Mouse (Mus musculus): ENCODE measurements around the gene Kbtbd7.
"Not testable (repeated sequence)": the region's sequence is repeated elsewhere in the genome, so short reads cannot be mapped to it uniquely, and the experiment has no call there.

Kbtbd7 gene

DNA sequence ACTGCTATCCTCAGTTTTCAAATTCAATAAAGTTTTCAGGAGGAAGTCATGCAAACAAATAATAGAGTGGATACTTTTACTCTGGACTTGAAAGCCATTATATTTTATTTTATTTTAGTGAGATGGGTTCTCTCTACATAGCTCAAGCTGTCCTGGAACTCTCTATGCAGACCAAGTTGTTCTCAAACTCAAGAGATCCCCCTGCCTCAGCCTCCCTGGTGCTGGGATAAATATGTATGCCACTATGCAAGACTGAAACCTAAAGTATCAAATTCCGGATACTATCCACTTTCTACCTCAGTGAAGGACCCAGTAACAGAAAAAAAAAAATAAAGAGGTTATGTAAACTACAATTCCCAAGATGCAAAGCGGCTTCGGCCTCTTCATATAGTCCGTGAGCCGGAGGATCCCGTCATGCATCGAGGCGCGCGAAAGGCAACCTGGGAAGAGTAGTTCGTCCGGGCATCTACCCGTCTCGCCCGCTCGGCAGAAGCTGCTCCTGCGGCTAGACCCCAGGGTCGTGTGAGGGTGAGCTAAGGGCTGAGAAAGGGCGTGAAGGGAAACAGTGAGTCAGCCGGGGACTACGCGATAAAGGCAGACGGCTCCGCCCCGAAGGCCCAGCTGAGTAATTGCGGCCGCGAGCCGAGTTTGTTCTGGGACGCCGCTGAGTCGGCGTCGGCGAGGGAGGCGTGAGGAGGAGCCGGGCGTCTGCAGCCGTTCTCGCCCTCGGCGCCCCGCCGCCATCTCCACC lies at the start of gene Kbtbd7:
Gene Kbtbd7, plus strand, starts transcription at position 533 of the 751 bp plus-strand sequence.
- peak; percentile 94 for DNase-seq (ENCODE audit: low read depth, low spot score)

DNA sequence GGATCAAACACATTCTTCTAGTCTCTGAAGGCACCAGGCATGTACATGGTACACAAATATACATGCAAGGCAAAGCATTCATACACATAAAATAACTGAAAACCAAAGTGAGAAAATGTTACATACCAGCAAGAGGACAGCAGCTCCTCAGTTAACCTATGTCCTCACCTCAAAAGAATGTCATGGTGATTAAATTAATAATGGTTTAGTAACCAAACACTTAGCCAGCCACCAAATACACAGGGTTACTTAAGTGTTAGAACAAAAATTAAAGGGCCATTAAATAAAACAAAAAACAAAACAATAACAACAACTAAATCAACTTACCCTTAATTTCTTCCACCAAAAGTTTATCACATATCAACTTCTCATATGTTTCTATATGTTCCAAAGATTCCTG lies 49.3 kb upstream of the Kbtbd7 start:
- DNase-seq (ENCODE audit: low read depth, low spot score): no peak

DNA sequence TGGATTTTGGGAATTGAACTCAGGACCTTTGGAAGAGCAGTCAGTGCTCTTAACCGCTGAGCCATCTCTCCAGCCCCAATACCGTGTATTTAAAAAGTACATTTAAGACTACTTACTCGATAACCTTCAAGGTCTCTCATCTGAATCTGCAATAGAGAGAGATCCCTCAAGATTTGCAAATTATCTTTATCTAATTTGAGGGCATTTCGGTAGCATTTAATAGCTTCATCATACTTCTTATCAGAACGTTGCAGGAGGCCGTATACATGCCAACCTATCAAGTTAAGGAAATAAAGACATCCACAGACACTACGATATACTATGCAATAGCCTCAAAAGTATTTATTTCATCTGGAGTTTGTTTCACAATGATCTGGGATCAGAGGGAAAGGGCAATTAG lies 43.2 kb upstream of the Kbtbd7 start:
- no peak for DNase-seq (ENCODE audit: low read depth, low spot score)

DNA sequence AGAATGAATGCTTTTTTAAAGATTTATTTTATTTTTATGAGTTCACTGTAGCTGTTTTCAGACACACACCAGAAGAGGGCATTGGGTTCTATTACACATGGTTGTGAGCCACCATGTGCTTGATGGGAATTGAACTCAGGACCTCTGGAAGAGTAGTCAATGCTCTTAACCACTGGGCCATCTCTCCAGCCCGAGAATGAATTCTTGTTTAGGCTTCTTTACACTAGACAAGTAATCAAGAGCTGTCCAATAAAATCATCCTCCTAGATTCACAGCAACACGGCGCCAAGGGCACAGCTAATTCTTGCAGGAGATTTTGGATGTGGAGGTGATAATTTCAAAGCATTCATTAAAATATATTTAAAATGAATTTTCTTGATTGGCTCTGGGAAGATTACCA lies 38.0 kb upstream of the Kbtbd7 start:
- no peak for DNase-seq (ENCODE audit: low read depth, low spot score)

DNA sequence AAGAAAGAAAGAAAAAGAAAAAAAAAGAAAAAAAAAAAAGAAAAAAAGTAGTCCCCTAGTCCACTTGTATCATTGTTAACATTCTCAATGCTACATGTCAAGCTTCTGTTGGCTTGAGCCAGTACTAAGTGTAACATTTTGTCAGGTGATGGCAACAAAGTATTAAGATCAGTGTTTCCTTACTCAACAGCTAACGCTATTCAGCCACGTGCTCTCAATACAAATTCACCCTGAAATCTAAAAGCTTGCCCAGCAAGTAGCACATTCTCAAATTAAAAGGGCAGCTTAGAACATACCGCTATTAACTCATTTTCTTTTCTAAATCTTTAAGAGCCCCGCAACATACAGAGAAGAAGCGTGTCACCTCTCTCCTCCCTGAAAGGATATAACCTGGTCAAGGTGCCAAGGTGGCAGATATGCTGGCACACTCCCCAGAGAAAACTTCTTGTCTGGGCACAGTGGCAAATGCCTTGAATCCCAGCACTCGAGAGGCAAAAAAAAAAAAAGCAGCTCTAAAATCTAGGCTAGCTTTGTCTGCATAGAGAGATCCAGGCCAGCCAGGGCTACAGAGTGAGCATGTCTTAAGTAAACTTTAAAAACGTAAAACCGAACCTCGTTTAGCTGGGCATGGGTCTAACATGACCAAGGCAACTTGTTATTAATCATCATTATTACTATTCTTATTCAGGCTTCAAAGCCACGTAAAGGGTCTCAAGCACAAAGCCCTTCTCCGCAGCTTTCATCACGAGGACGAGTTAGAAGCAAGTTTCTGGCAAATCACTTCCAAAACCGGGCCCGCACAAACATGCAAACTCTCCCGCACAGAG lies 36.7 kb upstream of the Kbtbd7 start:
- no peak for DNase-seq (ENCODE audit: low read depth, low spot score)

DNA sequence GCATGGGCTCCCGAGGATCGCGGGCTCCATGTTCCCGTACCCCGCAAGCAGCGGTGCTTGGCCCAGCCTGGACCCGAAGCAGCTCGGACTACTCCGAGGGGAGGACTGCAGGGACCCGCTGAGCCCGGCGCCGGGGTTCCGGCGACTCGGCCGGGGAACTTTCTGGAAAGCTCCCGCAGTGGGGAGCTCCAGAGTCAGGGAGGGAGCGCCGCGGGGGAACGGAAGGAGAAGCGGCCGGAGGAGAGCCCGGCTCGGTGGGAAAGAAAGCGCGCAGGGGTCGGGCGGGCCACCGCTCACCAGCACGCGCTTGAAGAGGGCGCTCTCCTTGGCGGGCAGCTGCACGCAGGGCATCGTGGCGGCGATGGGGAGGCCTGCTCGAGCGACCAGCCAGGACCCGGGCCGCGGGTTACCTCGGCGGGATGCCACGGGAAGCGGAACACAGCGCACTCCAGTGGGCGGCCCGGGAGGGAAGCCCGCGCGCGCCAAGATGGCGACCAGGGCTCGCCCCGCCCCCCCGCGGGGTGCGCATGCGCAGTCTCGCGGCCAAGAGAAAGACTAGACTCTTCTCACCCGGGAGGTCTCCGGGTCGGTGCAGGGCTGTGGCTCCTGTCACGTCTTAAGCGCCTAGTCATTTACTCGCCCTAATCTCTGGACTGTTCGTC lies 35.9 kb upstream of the Kbtbd7 start, which contains the start of gene Naa16:
Gene Naa16, minus strand, starts transcription at position 514 of the 662 bp plus-strand sequence.
- peak; percentile 96 for DNase-seq (ENCODE audit: low read depth, low spot score)

DNA sequence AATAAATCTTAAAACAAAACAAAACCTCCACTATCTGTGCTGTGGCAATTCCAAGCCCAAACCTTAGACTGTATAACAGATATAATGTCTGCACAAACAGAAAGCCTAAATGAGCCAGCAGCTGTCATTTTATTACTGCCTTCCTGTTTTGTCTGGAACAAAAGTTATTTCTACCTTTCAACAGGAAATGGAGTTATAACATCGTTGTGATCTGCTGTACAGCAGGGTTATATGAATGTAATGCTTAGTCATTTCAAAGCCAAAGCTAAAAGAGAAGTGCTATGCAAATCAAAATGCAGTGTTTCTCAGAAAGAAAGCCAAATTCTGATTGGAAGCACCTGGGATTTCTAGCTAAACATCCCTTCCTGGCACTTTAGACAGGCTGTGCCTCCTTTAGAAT lies 33.0 kb upstream of the Kbtbd7 start:
- DNase-seq (ENCODE audit: low read depth, low spot score): no peak

DNA sequence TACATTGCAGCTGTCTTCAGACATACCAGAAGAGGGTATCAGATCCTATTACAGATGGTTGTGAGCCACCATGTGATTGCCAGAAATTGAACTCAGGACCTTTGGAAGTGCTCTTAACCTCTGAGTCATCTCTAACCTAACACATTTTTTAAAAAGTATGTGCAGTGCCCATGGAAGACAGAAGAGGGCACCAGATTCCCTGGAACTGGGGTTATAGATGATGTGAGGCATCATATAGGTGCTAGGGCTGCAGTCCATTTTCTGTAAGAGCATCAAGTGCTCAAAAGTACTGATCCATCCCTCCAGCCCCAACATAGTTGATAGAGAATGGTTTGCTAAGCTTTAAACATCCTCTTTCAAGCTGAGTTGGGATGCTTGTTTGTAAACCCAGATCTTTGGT lies 31.7 kb upstream of the Kbtbd7 start:
- peak; percentile 61 for DNase-seq (ENCODE audit: low read depth, low spot score)

DNA sequence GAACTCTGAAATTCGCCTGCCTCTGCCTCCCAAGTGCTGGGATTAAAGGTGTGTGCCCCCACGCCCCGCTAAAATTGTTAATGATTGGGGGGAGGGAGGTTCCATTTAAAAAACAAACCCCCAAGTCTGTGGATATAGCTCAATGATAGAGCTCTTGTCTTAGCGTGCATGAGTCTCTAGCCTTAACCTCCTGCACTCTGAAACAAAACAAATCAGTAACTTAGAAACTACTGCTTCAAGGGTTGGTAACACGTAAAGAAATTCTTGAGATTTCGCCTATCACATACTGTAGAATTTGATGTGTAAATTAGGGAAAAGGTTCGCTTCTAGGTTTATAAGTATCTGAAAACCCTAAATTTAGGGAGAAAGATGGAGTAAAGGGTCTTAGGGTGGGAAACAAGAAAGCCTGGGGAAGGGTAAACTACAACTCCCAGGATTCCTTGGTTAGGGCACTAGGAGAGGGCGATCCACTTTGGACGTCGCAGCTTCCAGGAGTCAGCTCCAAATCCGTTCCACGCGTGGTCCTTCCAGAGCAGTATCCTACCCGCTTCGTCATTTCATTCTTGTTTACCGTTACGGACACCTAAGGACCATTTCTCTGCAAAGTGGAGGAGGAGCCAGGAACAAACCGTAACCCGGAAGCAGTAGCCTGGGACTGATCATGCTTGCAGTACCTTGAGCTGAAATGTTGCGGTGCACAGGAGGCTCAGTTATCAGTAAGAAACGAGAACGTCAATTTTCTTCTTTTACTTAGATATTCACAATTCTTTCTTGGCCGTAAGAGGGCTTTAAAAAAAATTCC lies 28.8 kb upstream of the Kbtbd7 start, which contains the start of gene Mtrf1:
Gene Mtrf1, plus strand, starts transcription at position 452 of the 802 bp plus-strand sequence.
- peak; percentile 46 for DNase-seq (ENCODE audit: low read depth, low spot score)

DNA sequence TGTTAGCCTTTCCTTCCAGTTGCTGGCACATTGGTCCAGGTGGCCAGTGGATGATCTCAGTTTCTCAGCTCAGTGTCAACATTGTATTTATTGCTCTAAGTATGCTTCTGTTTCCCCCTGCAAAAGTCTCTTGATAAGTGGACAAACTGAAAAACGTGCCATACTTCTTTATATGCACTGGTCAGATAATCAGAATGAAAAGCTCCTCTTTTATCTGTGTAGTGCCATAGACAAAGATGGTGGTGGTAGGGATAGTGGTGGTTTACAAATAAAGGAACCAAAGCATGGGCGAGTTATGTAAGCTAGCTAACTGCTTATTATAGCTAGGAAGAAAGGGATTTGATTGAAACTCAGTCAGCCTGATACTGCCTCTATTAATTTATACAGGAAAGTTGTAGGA lies 18.7 kb upstream of the Kbtbd7 start:
- DNase-seq (ENCODE audit: low read depth, low spot score): no peak

DNA sequence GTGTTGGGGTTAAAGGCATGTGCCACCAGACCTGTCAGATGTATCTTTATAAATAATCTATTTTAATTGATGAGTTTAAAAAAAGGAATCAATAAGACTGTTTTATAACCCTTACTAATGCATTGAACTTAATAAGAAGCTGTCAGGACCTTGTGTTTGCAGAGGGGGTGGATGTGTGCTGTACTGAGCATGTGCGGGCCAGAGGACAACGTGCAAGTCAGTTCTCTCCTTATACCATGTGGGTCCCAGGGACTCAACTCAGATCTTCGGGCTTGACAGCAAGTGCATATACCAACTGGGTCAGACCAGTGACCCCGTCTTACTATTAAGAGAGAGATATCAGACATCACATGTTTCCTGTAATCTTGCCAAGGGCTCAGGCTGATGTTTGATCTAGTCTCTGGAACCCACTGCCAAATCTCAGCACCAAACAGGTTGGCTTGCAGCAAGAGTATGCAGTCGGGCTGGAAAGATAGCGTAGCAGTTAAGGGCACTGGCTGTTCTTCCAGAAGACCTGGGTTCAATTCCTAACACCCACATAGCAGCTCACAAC lies 17.0 kb upstream of the Kbtbd7 start:
- no peak for DNase-seq (ENCODE audit: low read depth, low spot score)

DNA sequence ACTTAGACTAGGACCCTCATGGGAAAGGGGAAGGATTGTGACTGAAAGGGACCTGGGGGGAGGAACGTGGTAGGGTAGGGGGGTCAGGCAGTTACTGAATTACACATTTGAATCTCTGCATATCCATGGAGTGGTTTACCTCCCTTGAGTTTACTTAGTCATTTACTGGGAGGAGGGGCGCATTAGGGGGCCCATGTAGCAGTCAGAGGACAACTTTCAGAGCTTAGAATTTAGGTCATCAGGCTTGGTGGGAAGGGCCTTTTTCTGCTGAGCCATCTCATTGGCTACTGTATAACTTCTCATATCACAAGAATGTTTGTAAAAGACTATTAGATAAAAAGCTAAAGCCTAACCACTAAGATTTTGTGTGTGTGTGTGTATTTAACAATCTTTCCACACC lies 15.6 kb upstream of the Kbtbd7 start:
- no peak for DNase-seq (ENCODE audit: low read depth, low spot score)

DNA sequence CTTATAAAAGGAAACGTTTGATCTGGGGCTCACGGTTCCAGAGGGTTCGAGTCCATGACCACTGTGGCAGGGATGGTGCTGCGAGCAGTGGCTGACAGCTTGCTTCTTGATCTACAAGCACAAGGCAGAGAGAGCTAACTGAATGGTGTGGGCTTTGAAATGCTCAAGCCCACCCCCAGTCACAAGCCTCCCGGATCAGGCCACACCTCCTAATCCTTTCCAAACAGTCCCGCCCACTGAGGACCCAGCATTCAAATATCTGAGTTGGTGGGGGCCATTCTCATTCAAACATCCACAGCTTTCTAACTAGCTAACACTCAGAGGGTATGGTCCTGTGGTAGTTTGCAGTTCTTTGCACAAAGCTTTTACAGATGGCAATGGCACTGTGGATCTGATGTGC lies 13.2 kb upstream of the Kbtbd7 start:
- DNase-seq (ENCODE audit: low read depth, low spot score): no peak

DNA sequence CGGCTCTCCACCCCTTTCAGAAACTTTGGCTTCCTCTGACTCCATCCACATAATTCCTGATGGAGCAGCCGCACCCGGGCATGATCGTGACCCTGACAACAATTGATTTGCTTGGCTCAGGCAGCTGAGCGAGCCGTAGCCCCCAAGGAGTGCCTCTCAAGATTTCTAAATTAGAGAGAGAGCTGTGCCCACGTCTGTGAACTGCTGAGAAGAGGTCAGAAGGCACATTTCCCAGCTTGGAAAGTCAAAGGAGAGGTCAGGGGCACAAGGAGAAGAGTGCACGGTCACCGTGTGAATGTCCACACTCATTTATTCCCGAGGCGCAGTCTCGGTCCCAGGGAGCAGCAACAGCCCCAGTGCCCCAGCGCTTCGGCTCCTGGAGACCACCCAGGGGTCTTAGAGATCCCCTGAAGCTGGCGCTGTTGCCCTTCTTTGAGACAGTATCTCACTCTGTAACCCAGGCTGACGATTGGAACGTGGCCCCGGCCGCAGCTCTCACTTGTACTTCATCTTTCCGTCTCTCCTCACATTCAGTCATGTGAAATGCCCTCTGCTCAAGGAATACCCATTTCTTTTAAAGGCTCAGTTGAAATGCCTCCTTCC lies 6.1 kb upstream of the Kbtbd7 start:
- DNase-seq (ENCODE audit: low read depth, low spot score): peak; percentile 25

DNA sequence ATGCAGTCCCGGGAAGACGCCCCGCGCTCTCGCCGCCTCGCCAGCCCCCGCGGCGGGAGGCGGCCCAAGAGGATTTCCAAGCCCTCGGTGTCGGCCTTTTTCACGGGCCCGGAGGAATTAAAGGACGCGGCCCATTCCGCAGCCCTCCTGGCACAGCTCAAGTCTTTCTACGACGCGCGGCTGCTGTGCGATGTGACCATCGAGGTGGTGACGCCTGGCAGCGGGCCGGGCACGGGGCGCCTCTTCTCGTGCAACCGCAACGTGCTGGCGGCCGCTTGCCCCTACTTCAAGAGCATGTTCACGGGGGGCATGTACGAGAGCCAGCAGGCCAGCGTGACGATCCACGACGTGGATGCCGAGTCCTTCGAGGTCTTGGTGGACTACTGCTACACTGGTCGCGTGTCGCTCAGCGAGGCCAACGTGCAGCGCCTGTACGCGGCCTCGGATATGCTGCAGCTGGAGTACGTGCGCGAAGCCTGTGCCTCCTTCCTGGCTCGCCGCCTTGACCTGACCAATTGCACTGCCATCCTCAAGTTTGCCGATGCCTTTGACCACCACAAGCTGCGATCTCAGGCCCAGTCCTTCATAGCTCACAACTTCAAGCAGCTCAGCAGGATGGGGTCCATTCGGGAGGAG lies 537 bp downstream of the Kbtbd7 start:
- not testable (repeated sequence) for DNase-seq (ENCODE audit: low read depth, low spot score)

DNA sequence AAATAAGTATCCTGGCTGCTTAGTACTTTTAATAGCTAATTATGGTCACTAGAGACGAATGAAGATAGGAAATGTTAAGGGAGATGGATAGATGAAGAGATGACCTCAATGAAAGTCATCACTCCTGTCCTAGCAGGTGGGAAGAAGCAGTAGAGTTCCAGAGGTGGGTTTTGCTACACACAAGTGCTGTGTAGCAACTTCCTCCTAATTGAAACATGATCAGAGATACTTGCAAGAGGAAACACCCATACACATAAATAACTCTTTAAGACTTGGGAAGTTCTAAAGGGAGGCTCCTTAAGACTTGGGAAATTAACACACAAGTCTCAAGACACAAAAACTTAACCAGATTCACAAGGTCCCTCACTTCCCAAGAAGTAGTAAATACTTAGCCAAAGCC lies 7.8 kb downstream of the Kbtbd7 start:
- no peak for DNase-seq (ENCODE audit: low read depth, low spot score)

DNA sequence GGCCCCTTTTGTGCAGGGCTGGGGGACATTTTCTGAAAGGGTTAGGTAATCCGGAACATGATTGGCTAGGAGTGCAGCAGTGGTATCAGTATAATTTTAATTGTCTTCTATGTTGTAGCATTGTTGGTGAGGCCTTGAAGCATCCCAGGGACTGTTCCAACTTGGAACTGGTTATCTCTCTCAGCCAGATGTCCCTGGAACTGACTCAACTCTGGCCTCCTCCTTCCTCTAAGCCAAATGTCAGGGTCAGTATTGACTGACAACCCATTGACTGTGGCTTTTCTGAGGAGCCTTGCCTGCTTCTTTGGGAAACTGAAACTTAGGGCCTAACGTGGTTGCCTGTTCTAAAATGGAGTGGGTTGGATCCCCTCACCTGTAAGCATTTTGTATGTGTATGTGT lies 14.3 kb downstream of the Kbtbd7 start:
- DNase-seq (ENCODE audit: low read depth, low spot score): no peak

DNA sequence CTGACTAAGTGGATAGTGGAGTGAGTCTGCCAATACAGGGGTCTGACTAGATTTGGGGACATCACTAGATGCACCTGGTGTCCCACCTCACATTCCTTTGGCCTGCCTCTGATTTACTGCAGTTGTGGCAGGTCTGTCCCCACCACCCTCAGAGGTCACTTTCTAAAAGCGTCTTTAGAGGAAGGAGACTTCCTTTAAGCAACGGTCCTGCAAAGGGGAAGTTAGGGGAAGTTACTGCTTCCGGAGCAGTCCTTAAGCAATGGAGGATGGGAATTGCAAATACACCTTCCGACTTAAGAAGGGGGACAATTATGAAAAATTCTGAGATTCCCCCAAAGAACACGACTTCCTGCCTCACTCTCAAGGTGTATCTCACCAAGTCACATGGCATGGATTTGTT lies 15.1 kb downstream of the Kbtbd7 start:
- no peak for DNase-seq (ENCODE audit: low read depth, low spot score)

DNA sequence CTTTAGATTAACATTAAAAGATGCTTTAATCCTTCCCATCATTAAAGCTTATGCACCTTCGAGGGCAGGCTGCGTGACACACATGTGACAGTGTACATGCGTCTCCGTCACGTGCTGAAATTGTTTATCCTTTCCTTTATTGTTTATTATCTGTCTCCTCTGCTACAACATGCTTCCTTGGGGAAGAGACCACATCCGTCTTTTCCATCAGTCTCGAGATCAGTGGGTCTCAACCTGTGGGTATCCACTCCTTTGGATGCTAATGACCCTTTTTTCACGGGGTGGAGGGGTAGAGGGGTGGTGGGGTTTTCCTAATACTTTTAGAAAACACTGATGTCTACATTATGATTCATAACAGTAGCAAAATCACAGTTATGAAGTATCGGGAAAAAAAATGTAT lies 18.3 kb downstream of the Kbtbd7 start:
- DNase-seq (ENCODE audit: low read depth, low spot score): no peak

DNA sequence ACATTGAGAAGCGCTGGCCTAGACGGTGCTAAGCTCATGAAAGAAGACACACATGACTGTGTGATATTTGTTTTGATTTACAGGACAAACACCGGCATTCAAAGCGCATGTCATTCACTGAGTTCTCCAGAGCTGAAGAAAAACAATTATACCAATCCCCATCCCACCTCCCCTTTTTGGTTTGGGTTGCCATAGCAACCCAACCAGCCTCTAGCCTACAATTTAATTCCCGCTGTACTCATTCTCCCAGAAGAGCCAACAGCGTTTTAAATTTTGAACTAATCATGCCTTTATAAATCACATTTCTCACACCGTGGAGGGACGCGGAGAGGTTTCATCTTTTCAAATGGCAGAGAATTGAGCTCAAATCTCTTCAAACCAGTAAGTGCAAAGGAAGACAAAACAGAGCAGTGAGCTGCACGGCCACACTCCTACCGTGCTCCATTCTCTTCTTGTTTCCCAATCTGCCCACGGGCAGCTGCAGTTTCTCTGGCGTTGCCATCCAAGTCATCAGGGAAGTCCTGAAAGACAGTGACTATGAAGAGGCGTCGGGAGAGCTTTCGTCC lies 18.8 kb downstream of the Kbtbd7 start:
- DNase-seq (ENCODE audit: low read depth, low spot score): peak; percentile 25

Measured in mesoderm, embryonic 11.5 days (tissue).